Mouse (Mus musculus) spleen, embryonic (tissue): ENCODE measurements at regions not wholly inside any gene's neighbourhood (a gene's known extent, or its start where the extent isn't known, plus 50 kb on each side); places are given as distances from the start of the nearest gene placed in this dataset.

Experiments used
- CTCF ChIA-PET: fragments of 350-600 bp; sonication (Branson Sonifier 250); formaldehyde crosslinking; loops from one replicate; lab custom pipeline; 2022; lab: Charles Lee

DNA sequence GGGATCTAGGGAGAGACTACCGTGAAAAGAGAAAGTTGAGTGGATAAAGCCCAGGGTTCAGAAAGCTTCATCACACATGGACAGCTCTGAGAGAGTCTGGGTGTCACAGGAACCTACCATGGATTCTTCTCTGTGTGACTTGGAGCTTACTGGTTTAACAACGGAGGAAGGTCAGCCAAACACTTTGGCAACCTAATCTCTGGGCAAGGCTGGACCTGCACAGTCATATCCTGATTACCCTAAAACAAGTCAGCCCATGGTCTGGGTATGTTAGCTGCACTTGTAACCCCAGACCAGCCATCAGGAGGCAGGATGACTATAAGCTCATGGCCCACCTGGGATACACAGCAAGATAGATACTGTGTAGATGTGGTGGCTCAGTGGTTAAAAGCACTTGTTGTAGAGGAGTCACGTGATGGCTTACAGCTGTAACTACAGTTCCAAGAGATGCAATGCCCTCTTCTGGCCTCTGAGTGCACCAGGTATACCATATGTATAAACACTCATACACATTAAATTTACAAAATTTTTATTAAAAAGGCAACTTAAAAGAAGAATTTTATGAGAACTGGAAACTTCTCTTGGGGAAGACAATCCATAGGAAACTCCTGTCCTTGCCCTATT lies 85.0 kb upstream of the Serbp1 start:
- CTCF ChIA-PET: interaction anchor here (0.5 kb wide), 1 partner anchor 56 kb away, joined by 10 read pairs; no protein-coding TSS in a partner anchor

- CTCF ChIA-PET: no interaction called here
Observed at GRCm38 (mm10) chr6:67151515-67151914, 86.5 kb upstream of the Serbp1 start.

GRCm38 (mm10) chr6:67149425-67149824 lies 88.6 kb upstream of the Serbp1 start:
- CTCF ChIA-PET: no interaction called here

DNA sequence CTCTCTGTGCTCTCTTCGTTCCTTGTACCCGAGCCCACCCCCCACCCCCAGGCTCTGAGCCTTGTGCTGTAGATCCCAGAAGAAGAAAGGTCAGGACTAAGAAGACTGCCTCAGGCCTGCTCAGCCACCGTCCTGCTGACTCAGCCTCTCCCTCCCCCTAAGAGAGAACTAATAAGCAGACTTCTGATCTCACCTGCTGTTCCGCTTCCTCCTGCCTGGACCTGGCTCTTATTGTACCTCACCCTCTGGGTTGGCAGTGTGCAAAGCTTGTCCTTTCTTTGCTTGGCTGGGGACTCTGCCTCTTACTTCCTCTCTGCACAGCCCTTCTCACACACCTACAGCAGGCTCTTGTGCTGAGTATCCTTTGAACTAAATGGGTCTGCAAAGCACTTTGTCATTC lies 91.3 kb upstream of the Serbp1 start:
- CTCF ChIA-PET: no interaction called here

DNA sequence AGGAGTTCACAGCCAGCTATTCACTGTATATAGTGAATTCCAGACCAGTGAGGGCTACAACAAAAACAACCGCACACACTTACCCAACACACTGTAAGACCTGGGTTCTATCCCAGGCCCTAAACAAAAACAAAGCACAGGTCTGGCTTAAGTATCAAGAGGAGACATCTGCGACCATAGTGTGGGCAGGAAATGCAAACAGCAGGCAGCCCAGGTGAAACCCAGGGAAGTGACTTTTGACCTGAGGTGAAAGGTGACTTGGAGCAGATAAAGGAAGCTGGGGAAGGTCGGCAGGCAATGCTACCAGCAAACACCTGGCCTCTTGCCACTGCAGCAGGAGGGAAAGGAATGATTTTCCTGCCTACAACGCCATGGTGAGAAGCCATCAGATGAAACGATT lies 92.0 kb upstream of the Serbp1 start:
- CTCF ChIA-PET: no interaction called here

GRCm38 (mm10) chr6:67144946-67145716 lies 92.8 kb upstream of the Serbp1 start:
- CTCF ChIA-PET: interaction anchor here (0.6 to 1.2 kb wide), 3 partner anchors 112 to 1686 kb away, joined by 3 to 15 read pairs (median 4); no protein-coding TSS in a partner anchor

DNA sequence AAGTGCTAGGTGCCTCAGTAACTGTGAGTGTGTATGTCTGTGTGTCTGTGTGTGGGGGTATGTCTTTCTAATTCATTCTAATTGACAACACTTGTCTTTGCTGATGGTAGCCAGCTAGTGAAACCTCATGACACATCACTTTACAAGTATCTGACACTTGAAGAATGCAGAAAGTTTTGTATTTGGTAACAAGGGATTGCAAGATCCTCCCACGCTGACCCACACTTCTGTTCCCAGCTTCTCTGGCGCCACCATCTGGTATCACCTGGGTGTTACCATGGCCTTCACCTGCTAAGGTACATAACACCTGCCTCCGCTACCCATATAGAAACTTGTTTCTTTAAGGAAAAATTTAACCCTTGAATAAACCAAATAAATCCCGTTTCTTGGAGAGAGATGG lies 95.8 kb upstream of the Serbp1 start:
- CTCF ChIA-PET: interaction anchor here (1.2 kb wide), 1 partner anchor 105 kb away, joined by 3 read pairs; the partner anchor contains the start of gene Gadd45a

GRCm38 (mm10) chr6:67140645-67141250 lies 97.2 kb upstream of the Serbp1 start:
- CTCF ChIA-PET: interaction anchor here (0.6 kb wide), 1 partner anchor 13 kb away, joined by 5 read pairs; no protein-coding TSS in a partner anchor

- CTCF ChIA-PET: no interaction called here
Observed at GRCm38 (mm10) chr6:67139012-67139375, 99.0 kb upstream of the Serbp1 start.

GRCm38 (mm10) chr6:67138302-67139011 lies 99.5 kb upstream of the Serbp1 start:
- CTCF ChIA-PET: no interaction called here

DNA sequence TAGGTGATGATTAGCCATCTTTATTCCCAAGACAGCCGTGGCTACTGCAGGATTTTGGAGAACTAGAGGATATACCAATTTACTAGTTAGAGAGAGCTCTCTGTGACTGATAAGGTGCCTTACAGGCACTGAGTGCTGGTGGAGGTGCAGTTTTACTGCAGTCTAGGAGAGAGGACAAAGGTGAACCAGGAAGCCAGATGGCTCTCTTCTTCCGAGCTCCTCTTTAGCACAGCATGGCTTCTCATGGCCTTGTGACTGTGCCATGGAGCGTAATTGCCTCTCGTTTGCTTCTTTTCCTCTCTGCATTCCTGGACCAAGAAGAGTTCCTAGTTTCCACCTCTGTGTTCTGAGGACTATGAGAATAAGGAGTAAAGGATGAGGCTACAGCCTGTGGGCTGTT lies 100.2 kb upstream of the Gadd45a start:
- CTCF ChIA-PET: no interaction called here

DNA sequence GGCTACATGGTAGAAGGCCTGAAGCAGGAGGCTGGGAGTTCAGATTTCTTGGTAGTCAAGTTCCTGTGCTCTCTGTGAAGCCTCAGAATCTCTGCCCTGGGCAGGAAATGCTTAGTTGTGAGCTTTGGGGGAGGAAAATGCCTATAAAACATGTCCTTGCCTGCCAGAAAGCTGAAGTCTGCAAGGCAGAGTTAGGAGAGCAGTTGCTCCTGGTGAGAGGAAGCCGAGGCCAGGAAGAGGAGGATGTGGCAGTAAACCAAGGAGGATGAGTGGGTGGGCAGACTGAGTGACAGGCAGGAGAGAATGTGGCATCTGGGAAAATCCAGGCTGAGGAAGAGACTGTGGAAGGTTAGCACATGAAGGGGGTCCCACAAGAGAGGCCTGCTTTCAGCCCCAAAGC lies 97.7 kb upstream of the Gadd45a start:
- CTCF ChIA-PET: no interaction called here

- CTCF ChIA-PET: no interaction called here
Observed at GRCm38 (mm10) chr6:67130540-67131301, 93.5 kb upstream of the Gadd45a start.

GRCm38 (mm10) chr6:67129626-67130025 lies 92.4 kb upstream of the Gadd45a start:
- CTCF ChIA-PET: no interaction called here

GRCm38 (mm10) chr6:67128503-67129463 lies 91.5 kb upstream of the Gadd45a start:
- CTCF ChIA-PET: no interaction called here

DNA sequence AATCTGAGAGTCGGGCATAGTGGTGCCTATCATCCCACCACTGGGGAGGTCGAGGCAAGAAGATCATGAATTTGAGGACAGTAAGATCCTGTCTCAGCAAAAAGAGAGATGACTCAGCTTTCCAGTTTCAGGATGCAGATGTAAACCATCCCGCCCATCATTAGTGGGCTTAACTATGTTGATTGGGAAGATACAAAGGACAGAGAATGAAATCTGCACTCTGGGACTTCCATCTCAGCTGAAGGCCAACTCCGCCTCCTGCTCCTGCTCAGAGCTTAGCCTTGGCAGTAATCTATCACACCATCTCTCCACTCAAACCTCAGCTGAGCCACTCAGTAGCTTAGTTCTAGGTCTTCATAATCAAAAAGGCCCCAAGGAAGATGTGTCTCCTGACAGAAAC lies 90.5 kb upstream of the Gadd45a start:
- CTCF ChIA-PET: no interaction called here

GRCm38 (mm10) chr6:67125715-67126312 lies 88.6 kb upstream of the Gadd45a start:
- CTCF ChIA-PET: interaction anchor here (0.6 kb wide), 1 partner anchor 163 kb away, joined by 4 read pairs; no protein-coding TSS in a partner anchor

GRCm38 (mm10) chr6:67124089-67124488 lies 86.8 kb upstream of the Gadd45a start:
- CTCF ChIA-PET: interaction anchor here (0.6 kb wide), 1 partner anchor 161 kb away, joined by 7 read pairs; no protein-coding TSS in a partner anchor

DNA sequence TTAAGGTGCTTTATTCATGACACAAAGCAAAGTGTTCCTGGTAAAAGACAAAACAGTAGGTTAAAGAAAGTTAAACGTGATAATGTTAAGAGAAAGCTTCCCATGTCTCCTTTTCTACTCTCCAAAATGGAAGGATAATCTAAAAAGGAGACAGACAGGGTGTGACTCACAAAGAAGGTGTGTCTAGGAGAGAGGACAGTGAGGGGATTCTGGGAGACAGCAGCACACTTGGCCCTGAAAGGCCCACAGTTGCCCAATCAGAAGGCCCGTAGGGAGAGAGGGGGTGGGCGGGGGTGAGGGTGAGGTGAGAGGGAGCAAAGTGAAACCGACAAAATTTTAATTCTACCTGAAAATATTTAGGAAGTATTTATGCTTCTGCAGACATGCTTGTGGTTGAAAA lies 85.8 kb upstream of the Gadd45a start:
- CTCF ChIA-PET: interaction anchor here (0.6 kb wide), 1 partner anchor 238 kb away, joined by 3 read pairs; no protein-coding TSS in a partner anchor
